Mouse (Mus musculus) stomach, postnatal 0 days (tissue): ENCODE data around the gene Oscp1. TPM values are rescaled to one million over a fixed set of nuclear protein-coding genes. Genes with fewer than 3 reads are reported as not detected.

ENCODE experiments used
- ATAC-seq: fragments of 200-750 bp; cut with Nextera tagmentation; 2 replicates; pipeline ENCODE4 v1.8.0; 2017; ENCODE audit not compliant: low FRiP score, low TSS enrichment
- DNase-seq: peaks from one replicate; pipeline ENCODE4 v3.0.0-alpha.2; 2016; ENCODE audit warnings: low spot score
- H3K27ac ChIP-seq: fragments of 300-500 bp; sonication (generic); replicated peaks from 2 replicates; pipeline ENCODE4 v1.5.1; 2014; ENCODE audit warnings: mild to moderate bottlenecking, control low read depth
- H3K27me3 ChIP-seq: fragments of 300-500 bp; sonication (generic); 2 replicates; pipeline ENCODE4 v1.6.1; 2014; ENCODE audit warnings: low read length; ENCODE audit not compliant: control insufficient read depth, insufficient read depth
- H3K36me3 ChIP-seq: fragments of 300-500 bp; sonication (generic); 2 replicates; pipeline ENCODE4 v1.6.1; 2014; ENCODE audit warnings: low read length, mixed read lengths; ENCODE audit not compliant: control insufficient read depth, insufficient read depth
- H3K4me1 ChIP-seq: fragments of 300-500 bp; sonication (generic); replicated peaks from 2 replicates; pipeline ENCODE4 v1.6.1; 2014; ENCODE audit warnings: antibody characterized with exemption; ENCODE audit not compliant: control insufficient read depth, insufficient read depth
- H3K4me2 ChIP-seq: fragments of 300-500 bp; sonication (generic); replicated peaks from 2 replicates; pipeline ENCODE4 v1.6.1; 2014; ENCODE audit warnings: low read depth, mild to moderate bottlenecking, control low read depth, moderate library complexity
- H3K4me3 ChIP-seq: fragments of 300-500 bp; sonication (generic); 2 replicates; pipeline ENCODE4 v1.5.1; 2014; ENCODE audit warnings: low read depth, low read length, control low read depth
- H3K9ac ChIP-seq: fragments of 300-500 bp; sonication (generic); 2 replicates; pipeline ENCODE4 v1.6.1; 2014; ENCODE audit warnings: mild to moderate bottlenecking, low read length, control low read depth, mixed read lengths
- H3K9me3 ChIP-seq: fragments of 300-500 bp; sonication (generic); 2 replicates; pipeline ENCODE4 v1.6.1; 2016; ENCODE audit warnings: low read length; ENCODE audit not compliant: control insufficient read depth
- CTCF ChIP-seq: IDR thresholded peaks from 2 replicates; pipeline ENCODE4 v1.5.1; 2016; ENCODE audit warnings: antibody characterized with exemption, low read depth, mild to moderate bottlenecking, moderate library complexity
- EP300 ChIP-seq: optimal IDR thresholded peaks from 2 replicates; pipeline ENCODE3; 2016; ENCODE audit warnings: antibody characterized with exemption
- WGBS: fragments of 180-500 bp; shearing (Covaris S2); extraction: QIAGEN DNeasy Blood & Tissue Kit; methylation state at CpG from one replicate; pipeline ENCODE4 v1.1.7; 2014; 5-methylcytosine and 5-hydroxymethylcytosine counted together
- polyA plus RNA-seq: library from polyadenylated mRNA; unstranded; fragments of >200 nt; fragmentation: Nextera tagmentation; extraction: Ambion mirVana; gene quantifications from 2 replicates; pipeline ENCODE4 v1.2.1, GENCODE M21; 2015

Gene Oscp1
- polyA plus RNA-seq, 1 experiment from 2014 or later, result 3.6 TPM

GRCm38 (mm10) chr4:126134236-126134635 is 75.9 kb downstream of the Oscp1 start:
- Histone ChIP-seq H3K27me3 (no peaks in the 10 kb centered on the region), H3K4me2 (no peak overlapping the region), H3K27ac (no peak overlapping the region), H3K9ac (no peak overlapping the region), H3K4me3 (no peak overlapping the region), H3K9me3 (no peaks in the 10 kb centered on the region), H3K4me1 (no peaks in the 10 kb centered on the region), H3K36me3 (peaks cover 23% of the 10 kb centered on the region)
- TF ChIP-seq CTCF (no peak), EP300 (no peak)
- DNase-seq, result no peak
- 92% methylated on average over 4 of the region's 4 CpGs for WGBS
- no peak for ATAC-seq

GRCm38 (mm10) chr4:126134639-126135038 is 76.3 kb downstream of the Oscp1 start:
- no peak overlapping the region for H3K4me2 ChIP-seq
- no peak overlapping the region for H3K9ac ChIP-seq
- H3K36me3 ChIP-seq, result peaks cover 20% of the 10 kb centered on the region
- no peak overlapping the region for H3K4me3 ChIP-seq
- WGBS, result 71% methylated on average over 4 of the region's 4 CpGs
- no peak overlapping the region for H3K27ac ChIP-seq
- no peak for TF ChIP-seq CTCF
- no peak for TF ChIP-seq EP300
- H3K4me1 ChIP-seq, result no peaks in the 10 kb centered on the region
- no peaks in the 10 kb centered on the region for H3K27me3 ChIP-seq
- no peak for DNase-seq
- no peak for ATAC-seq
- no peaks in the 10 kb centered on the region for H3K9me3 ChIP-seq

- H3K9me3 ChIP-seq, result no peaks in the 10 kb centered on the region
- H3K4me1 ChIP-seq, result no peaks in the 10 kb centered on the region
- TF ChIP-seq CTCF, result no peak
- no peak for TF ChIP-seq EP300
- H3K36me3 ChIP-seq, result peaks cover 19% of the 10 kb centered on the region
- ATAC-seq (no peak), DNase-seq (no peak)
- 77% methylated on average over 4 of the region's 4 CpGs for WGBS
- H3K4me2 ChIP-seq, result no peak overlapping the region
- H3K4me3 ChIP-seq, result no peak overlapping the region
- no peaks in the 10 kb centered on the region for H3K27me3 ChIP-seq
- no peak overlapping the region for H3K9ac ChIP-seq
- no peak overlapping the region for H3K27ac ChIP-seq
Measured at GRCm38 (mm10) chr4:126137773-126138172, 79.4 kb downstream of the Oscp1 start.

- no peak for ATAC-seq
Measured at GRCm38 (mm10) chr4:126141021-126141420, 82.7 kb downstream of the Oscp1 start.

More at GRCm38 (mm10) chr4:126141021-126141420, 82.7 kb downstream of the Oscp1 start:
- Histone ChIP-seq H3K27ac (no peak overlapping the region), H3K36me3 (peaks cover 11% of the 10 kb centered on the region), H3K9me3 (no peaks in the 10 kb centered on the region), H3K4me1 (no peaks in the 10 kb centered on the region), H3K27me3 (no peaks in the 10 kb centered on the region), H3K4me2 (no peak overlapping the region), H3K4me3 (no peak overlapping the region), H3K9ac (no peak overlapping the region)
- 73% methylated on average over 5 of the region's 5 CpGs for WGBS
- no peak for TF ChIP-seq CTCF
- TF ChIP-seq EP300, result no peak
- no peak for DNase-seq

Other genes starting within 250 kb of the Oscp1 start
- gene Csf3r, start 34.0 kb upstream of the Oscp1 start, polyA plus RNA-seq, result 0.17 and 0.22 TPM in 2 replicates
- 81.9 and 90.0 TPM in 2 replicates for gene Mrps15, start 11.6 kb upstream of the Oscp1 start, polyA plus RNA-seq
- gene Lsm10, start 38.1 kb downstream of the Oscp1 start, polyA plus RNA-seq, result 41.8 and 46.5 TPM in 2 replicates
- 17.3 and 20.2 TPM in 2 replicates for gene Stk40, start 45.4 kb downstream of the Oscp1 start, polyA plus RNA-seq
- 39.7 and 39.9 TPM in 2 replicates for gene Eva1b, start 89.2 kb downstream of the Oscp1 start, polyA plus RNA-seq
- 8.4 and 12.0 TPM in 2 replicates for gene Sh3d21, start 104.9 kb downstream of the Oscp1 start, polyA plus RNA-seq
- gene Thrap3, start 144.2 kb downstream of the Oscp1 start, polyA plus RNA-seq, result 70.3 and 78.7 TPM in 2 replicates
- 15.2 and 17.8 TPM in 2 replicates for gene Map7d1, start 197.8 kb downstream of the Oscp1 start, polyA plus RNA-seq
- gene Trappc3, start 203.8 kb downstream of the Oscp1 start, polyA plus RNA-seq, result 80.7 and 84.6 TPM in 2 replicates
- gene Col8a2, start 228.2 kb downstream of the Oscp1 start, polyA plus RNA-seq, result 6.4 and 7.8 TPM in 2 replicates